Mouse (Mus musculus) olfactory bulb, adult 2 months (tissue): ENCODE results near the gene Wfdc1.

ENCODE experiments used
- CTCF ChIP-seq: fragments of 200-500 bp; IDR thresholded peaks from 2 replicates; pipeline ENCODE4 v1.5.1; 2012; ENCODE audit warnings: low read depth, mild to moderate bottlenecking, low read length, moderate library complexity; ENCODE audit not compliant: insufficient read depth
- POLR2A ChIP-seq: fragments of 200-500 bp; IDR thresholded peaks from 2 replicates; pipeline ENCODE4 v1.6.1; 2012; ENCODE audit warnings: mild to moderate bottlenecking, low read depth, low read length, moderate library complexity; ENCODE audit not compliant: insufficient read depth

DNA sequence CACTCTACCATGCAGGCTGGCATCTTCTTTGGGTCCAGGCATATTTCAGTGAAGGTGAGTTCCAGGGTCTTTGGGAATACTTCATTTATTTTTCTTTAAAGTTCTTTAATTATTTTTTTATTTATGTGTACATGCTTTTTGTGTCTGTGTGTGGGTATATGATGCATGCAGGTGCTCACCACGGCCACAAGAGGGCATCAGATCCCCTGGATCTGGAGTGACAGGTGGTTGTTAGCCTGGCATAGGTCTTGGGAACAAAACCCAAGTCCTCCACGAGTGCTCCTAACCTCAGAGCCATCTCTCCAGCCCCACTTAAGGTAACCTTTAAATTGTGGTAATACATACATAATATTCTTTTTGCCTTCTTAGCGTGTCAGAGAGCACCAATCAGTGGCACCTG is 20.0 kb upstream of the Wfdc1 start:
- TF ChIP-seq CTCF (no peak), POLR2A (no peak)
